In genomic region chr8:70964159-70964558, GRCm38 (mm10) we compare ENCODE assay signal across 8 mouse cellular contexts. TPM values are rescaled to one million over a fixed set of nuclear protein-coding genes. Genes with fewer than 3 reads are reported as not detected.
DNase-seq lines count a peak whose midpoint lies in the region; ATAC-seq lines count a peak whose summit lies in the region.

No protein-coding gene starts in this region.

- peak; percentile 13 for DNase-seq in forebrain, embryonic 14.5 days (ENCODE audit: low spot score)
- DNase-seq in forebrain, embryonic 10.5 days (ENCODE audit: extremely low spot score, low spot score): no peak
- DNase-seq in spleen, adult 18-20 months: peak; percentile 8 to 24
- DNase-seq in spleen, adult 12 weeks (ENCODE audit: low spot score): no peak
- peak; percentile 4 for DNase-seq in embryo, embryonic 9.5 days (ENCODE audit: extremely low spot score)
- DNase-seq in kidney, postnatal 10 days: peak; percentile 73
- DNase-seq in mesoderm, embryonic 11.5 days (ENCODE audit: low read depth, low spot score): peak; percentile 36
- peak; percentile 56 for DNase-seq in urinary bladder, adult 2 months (ENCODE audit: low spot score)

- no peak overlapping the region for H3K4me3 ChIP-seq in forebrain, embryonic 14.5 days (ENCODE audit: low read depth, low read length)
- no peak overlapping the region for H3K4me3 ChIP-seq in forebrain, embryonic 10.5 days

- H3K9ac ChIP-seq in forebrain, embryonic 14.5 days (ENCODE audit: low read length): no peak overlapping the region

- ATAC-seq in forebrain, embryonic 14.5 days: no peak

- H3K27me3 ChIP-seq in forebrain, embryonic 14.5 days (replicated peaks; ENCODE audit: control insufficient read depth, insufficient read depth, low read length): no peaks in the 10 kb centered on the region
- no peaks in the 10 kb centered on the region for H3K27me3 ChIP-seq in forebrain, embryonic 10.5 days (ENCODE audit: poor library complexity, severe bottlenecking)

- no peaks in the 10 kb centered on the region for H3K36me3 ChIP-seq in forebrain, embryonic 14.5 days (ENCODE audit: control insufficient read depth, insufficient read depth, low read length)
- no peaks in the 10 kb centered on the region for H3K36me3 ChIP-seq in forebrain, embryonic 10.5 days (replicated peaks)

- no peak overlapping the region for H3K27ac ChIP-seq in forebrain, embryonic 14.5 days (ENCODE audit: low read depth, low read length)
- no peak overlapping the region for H3K27ac ChIP-seq in forebrain, embryonic 10.5 days

- no peaks in the 10 kb centered on the region for H3K9me3 ChIP-seq in forebrain, embryonic 14.5 days (replicated peaks; ENCODE audit: control insufficient read depth, low read length)
- H3K9me3 ChIP-seq in forebrain, embryonic 10.5 days: peaks cover 4% of the 10 kb centered on the region; the same call in 1 of the 2 replicates

- no peak overlapping the region for H3K4me2 ChIP-seq in forebrain, embryonic 14.5 days (ENCODE audit: low read length)

- 10% methylated on average over 3 of the region's 3 CpGs for WGBS in forebrain, embryonic 14.5 days
- WGBS in forebrain, embryonic 10.5 days: 6% methylated on average over 3 of the region's 3 CpGs

- H3K4me1 ChIP-seq in forebrain, embryonic 14.5 days (ENCODE audit: control insufficient read depth, insufficient read depth, low read length): no peaks in the 10 kb centered on the region
- no peaks in the 10 kb centered on the region for H3K4me1 ChIP-seq in forebrain, embryonic 10.5 days

RNA-seq across cellular contexts. Expression of gene Map1s, which starts 58.4 kb away (rescaled TPM):
- 33.9 and 50.8 TPM in 2 replicates for polyA plus RNA-seq in forebrain, embryonic 14.5 days (2014; fragmentation: Nextera tagmentation; extraction: Ambion mirVana)
- polyA plus RNA-seq in forebrain, embryonic 10.5 days (2016; fragmentation: Nextera tagmentation; extraction: Ambion mirVana): 69.1 and 69.3 TPM in 2 replicates
- polyA plus RNA-seq in urinary bladder, adult 2 months (2012; rRNA removed): 30.8 and 34.4 TPM in 2 replicates

Comparison
In these comparisons a context has a peak if more than half of its experiments do, and no peak if none do; other contexts are left out.
1. DNase-seq: peak in forebrain, embryonic 14.5 days (single experiment), spleen, adult 18-20 months (2 of 2), embryo, embryonic 9.5 days (single experiment), kidney, postnatal 10 days (single experiment), mesoderm, embryonic 11.5 days (single experiment) and urinary bladder, adult 2 months (single experiment); none in forebrain, embryonic 10.5 days (single experiment) and spleen, adult 12 weeks (single experiment).